Mouse (Mus musculus): ENCODE measurements around the gene Gm9736.

DNA sequence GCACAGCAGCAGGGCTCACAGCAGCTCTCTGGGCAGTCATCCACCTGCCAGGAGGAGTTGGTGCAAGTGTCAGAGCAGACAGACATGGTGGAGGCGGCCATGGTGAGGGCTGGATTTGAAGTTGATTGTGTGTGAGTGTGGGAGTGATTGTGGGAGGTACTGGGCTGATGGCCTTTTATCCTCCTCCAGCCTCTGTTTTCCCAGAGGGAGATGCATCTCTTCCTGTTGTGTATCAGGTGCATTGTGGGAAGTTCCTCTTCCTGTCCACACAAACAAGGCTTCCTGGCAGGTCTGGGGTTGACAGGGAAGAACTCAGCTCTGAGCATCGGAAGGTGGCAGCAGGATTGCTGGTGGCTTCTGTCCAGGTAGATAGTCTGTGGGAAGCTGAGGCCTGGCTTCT is 43.8 kb upstream of the Gm9736 start, which contains the start of gene Gm9639:
- TF ChIP-seq MAX (IDR thresholded peaks at IDR 0.05; ENCODE audit: low read length) (no peak), UBTF (IDR thresholded peaks at IDR 0.05; ENCODE audit: low read depth, low read length) (no peak), ZC3H11A (IDR thresholded peaks at IDR 0.05; ENCODE audit: low read depth, low read length) (no peak), EP300 (IDR thresholded peaks at IDR 0.05; ENCODE audit: low read length) (no peak), ZKSCAN1 (IDR thresholded peaks at IDR 0.05; ENCODE audit: borderline replicate concordance, low read depth, low read length) (no peak), E2F4 (IDR thresholded peaks at IDR 0.05; ENCODE audit: insufficient replicate concordance, low read depth, low read length) (no peak), CHD2 (IDR thresholded peaks at IDR 0.05; ENCODE audit: low read length) (no peak), CTCF (conservative IDR thresholded peaks at IDR 0.05 in 1 of 2, IDR thresholded peaks at IDR 0.05 in 1 of 2; ENCODE audit: low read depth in 2 of 2, low read length in 2 of 2) (no peak), POLR2A (IDR thresholded peaks at IDR 0.05; ENCODE audit: low read depth, low read length) (no peak), TBP (conservative IDR thresholded peaks at IDR 0.05; ENCODE audit: low read depth, low read length) (no peak)
